Mouse (Mus musculus) cortical plate, adult 2 months (tissue): Measurements from ENCODE around the gene Pgs1.

Source experiments
- CTCF ChIP-seq: fragments of 200-500 bp; IDR thresholded peaks from 2 replicates; pipeline ENCODE4 v1.5.1; 2011; ENCODE audit warnings: mild to moderate bottlenecking, control low read depth, low read length; ENCODE audit not compliant: insufficient read depth; ENCODE audit errors: extremely low read depth
- POLR2A ChIP-seq: fragments of 200-500 bp; IDR thresholded peaks from 2 replicates; pipeline ENCODE4 v1.6.1; 2011; ENCODE audit warnings: mild to moderate bottlenecking, low read length, control low read depth; ENCODE audit not compliant: insufficient read depth; ENCODE audit errors: extremely low read depth

DNA sequence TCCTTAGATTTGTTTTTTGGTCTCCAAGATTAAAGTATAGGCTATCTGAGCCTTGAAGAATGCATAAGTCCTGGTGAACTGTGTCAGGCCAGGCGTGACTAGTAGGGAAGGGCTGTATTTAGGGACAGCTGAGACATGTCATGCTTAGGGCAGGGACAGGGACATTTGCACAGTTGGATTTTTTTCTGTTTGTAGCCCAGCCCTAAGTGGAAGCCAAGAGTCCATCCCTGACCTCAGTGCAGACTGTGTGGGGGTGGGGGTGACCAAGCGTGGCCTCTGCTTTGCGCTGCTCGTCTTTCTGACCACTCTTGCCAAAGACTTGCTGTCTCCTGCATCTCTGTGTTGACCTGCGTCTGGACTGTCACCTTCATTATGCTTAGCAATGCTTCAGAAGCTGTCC is 18.1 kb downstream of the Pgs1 start:
- no peak for TF ChIP-seq CTCF
- no peak for TF ChIP-seq POLR2A
